Mouse (Mus musculus): Measurements from ENCODE around the gene Fgl2. TPM values are rescaled to one million over a fixed set of nuclear protein-coding genes. Genes with fewer than 3 reads are reported as not detected.

The Fgl2 gene
- polyA plus RNA-seq, 1 experiment: 0.59 TPM

DNA sequence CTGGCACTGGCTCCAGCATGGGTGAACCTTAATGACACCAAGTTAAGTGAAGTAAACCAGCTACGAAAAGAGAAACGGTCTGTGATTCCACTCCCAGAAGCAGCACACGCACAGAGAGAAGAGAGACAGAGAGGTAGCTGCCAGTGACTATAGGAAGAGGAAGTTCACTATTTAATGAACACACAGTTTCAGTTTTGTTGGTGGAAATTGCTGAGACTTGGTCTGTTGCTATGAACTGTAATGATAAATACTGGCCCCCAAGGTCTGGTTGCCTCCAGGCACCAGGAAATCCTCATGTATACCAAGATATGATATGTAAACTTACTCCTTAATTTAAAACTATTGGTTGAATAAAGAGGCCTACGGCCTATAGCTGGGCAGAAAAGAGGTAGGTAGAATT lies 14.0 kb downstream of the Fgl2 start:
- TF ChIP-seq CTCF (IDR thresholded peaks at IDR 0.05; ENCODE audit: borderline replicate concordance, insufficient read depth, low read depth, low read length): no peak
- no peak for TF ChIP-seq POLR2A (IDR thresholded peaks at IDR 0.05; ENCODE audit: borderline replicate concordance, insufficient read depth, low read length)
- Histone ChIP-seq H3K4me1 (ENCODE audit: control insufficient read depth, insufficient read depth, low read length) (no peaks in the 10 kb centered on the region), H3K27me3 (ENCODE audit: control insufficient read depth, insufficient read depth, low read length) (no peaks in the 10 kb centered on the region), H3K4me3 (replicated peaks; ENCODE audit: insufficient read depth, low read depth, low read length) (no peak overlapping the region), H3K27ac (ENCODE audit: insufficient read depth, low read length) (no peak overlapping the region)
- WGBS: 87% methylated on average over 4 of the region's 4 CpGs
- no peak for DNase-seq

DNA sequence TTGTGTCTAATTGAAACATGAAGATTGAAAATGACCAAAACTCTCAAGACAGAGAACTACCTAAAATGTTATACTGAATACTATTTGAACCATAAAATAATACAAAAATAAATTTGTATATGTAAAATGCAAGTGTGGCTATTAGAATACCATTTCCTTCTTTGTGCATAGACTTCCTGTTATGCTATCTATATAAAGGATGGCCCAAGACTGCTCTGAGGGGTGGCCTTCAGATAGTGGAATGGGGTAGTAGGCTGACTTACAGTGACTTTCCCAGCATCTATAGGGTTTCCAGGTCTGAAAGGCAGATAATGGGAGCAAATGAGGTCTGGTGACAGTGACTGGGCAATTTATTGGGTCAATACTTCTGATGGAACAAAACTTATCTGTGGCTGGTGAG lies 14.9 kb downstream of the Fgl2 start:
- H3K4me3 ChIP-seq (replicated peaks; ENCODE audit: insufficient read depth, low read depth, low read length): no peak overlapping the region
- H3K27ac ChIP-seq (ENCODE audit: insufficient read depth, low read length): no peak overlapping the region
- TF ChIP-seq CTCF (IDR thresholded peaks at IDR 0.05; ENCODE audit: borderline replicate concordance, insufficient read depth, low read depth, low read length) (no peak), POLR2A (IDR thresholded peaks at IDR 0.05; ENCODE audit: borderline replicate concordance, insufficient read depth, low read length) (no peak)
- no peak for DNase-seq
- no peaks in the 10 kb centered on the region for H3K4me1 ChIP-seq (ENCODE audit: control insufficient read depth, insufficient read depth, low read length)
- H3K27me3 ChIP-seq (ENCODE audit: control insufficient read depth, insufficient read depth, low read length): no peaks in the 10 kb centered on the region

DNA sequence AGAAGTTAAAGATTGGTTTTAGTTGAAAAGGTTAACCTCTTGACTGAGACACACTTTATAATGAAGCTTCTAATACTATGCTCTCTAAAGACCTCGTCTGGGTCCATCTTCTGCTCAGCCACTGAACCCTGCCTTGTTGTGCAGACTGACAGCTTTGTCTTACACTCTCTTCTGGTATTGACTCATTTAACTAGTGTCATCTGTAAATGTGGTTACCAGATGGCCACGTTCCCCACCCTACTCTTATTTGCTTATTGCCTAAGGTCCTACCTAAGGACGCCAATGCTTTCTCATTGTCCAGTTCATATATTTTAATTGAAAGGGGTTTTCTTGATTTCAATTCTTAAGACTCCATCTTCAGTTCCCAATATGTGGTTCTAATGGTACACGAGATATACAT lies 16.4 kb downstream of the Fgl2 start:
- H3K4me3 ChIP-seq (replicated peaks; ENCODE audit: insufficient read depth, low read depth, low read length): no peak overlapping the region
- 90% methylated on average over 4 of the region's 4 CpGs for WGBS
- no peaks in the 10 kb centered on the region for H3K4me1 ChIP-seq (ENCODE audit: control insufficient read depth, insufficient read depth, low read length)
- H3K27me3 ChIP-seq (ENCODE audit: control insufficient read depth, insufficient read depth, low read length): no peaks in the 10 kb centered on the region
- H3K27ac ChIP-seq (ENCODE audit: insufficient read depth, low read length): no peak overlapping the region
- DNase-seq: no peak
- TF ChIP-seq POLR2A (IDR thresholded peaks at IDR 0.05; ENCODE audit: borderline replicate concordance, insufficient read depth, low read length) (no peak), CTCF (IDR thresholded peaks at IDR 0.05; ENCODE audit: borderline replicate concordance, insufficient read depth, low read depth, low read length) (no peak)

DNA sequence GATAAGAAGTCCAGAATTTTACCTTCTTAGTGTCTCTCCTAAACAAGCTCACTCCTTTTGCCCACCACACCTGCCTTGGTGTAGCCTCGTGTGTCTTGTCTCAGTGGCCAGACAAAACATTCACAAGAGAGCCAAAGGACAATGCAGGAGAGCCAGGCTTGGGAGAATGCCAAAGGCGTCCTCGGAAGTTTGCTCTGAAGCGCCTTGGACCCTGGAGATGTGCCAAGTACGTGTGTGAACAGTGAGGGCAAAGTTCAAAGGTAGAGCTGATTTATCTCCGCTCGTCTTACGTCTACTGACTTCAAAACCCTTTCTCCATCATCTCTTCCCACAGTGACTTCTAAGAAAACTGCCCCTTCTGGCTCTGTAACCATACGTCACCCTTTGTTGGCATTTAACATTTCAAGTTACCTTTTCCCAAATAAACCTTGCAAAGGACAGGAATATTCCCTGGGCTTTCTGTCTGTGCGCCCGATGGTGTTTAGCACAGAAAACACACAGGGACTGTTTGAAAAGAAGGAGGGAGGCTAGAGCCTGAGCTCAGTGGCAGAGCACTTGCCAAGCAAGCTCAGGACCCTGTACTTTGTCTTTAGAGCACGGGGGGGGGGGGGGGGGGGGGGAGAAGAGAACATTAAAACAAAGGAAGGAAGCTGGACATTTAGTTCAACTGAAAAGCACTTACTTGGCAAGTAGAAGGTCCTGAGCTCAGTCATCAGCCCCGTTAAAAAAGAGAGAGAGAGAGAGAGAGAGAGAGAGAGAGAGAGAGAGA lies 19.4 kb downstream of the Fgl2 start:
- no peak for TF ChIP-seq POLR2A (IDR thresholded peaks at IDR 0.05; ENCODE audit: borderline replicate concordance, insufficient read depth, low read length)
- TF ChIP-seq CTCF (IDR thresholded peaks at IDR 0.05; ENCODE audit: borderline replicate concordance, insufficient read depth, low read depth, low read length): no peak
- WGBS: 30% methylated on average over 13 of the region's 13 CpGs

DNA sequence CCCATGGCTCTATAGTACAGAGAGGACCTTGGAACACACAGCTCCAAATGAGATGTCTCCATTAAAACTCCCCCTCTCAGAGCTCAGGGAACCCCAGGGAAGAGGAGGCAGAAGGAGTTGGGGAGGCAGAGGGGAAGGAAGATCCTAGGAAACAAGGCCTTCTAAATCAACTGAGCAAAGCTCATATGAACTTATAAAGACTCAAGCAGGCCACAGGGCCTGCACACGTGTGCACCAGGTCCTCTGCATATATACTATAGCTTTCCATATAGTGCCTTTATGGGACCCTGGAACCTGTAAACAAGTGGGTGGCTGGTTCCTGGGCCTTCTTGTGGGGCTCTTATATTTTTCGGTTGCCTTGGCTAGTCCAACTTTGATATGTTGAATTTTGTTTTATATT lies 22.1 kb downstream of the Fgl2 start:
- DNase-seq: no peak
- H3K27ac ChIP-seq (ENCODE audit: insufficient read depth, low read length): no peak overlapping the region

More for the DNA sequence above, 19.4 kb downstream of the Fgl2 start:
- H3K27me3 ChIP-seq (ENCODE audit: control insufficient read depth, insufficient read depth, low read length): no peaks in the 10 kb centered on the region
- no peak overlapping the region for H3K27ac ChIP-seq (ENCODE audit: insufficient read depth, low read length)
- H3K4me1 ChIP-seq (ENCODE audit: control insufficient read depth, insufficient read depth, low read length): no peaks in the 10 kb centered on the region
- H3K4me3 ChIP-seq (replicated peaks; ENCODE audit: insufficient read depth, low read depth, low read length): no peak overlapping the region
- DNase-seq: no peak

DNA sequence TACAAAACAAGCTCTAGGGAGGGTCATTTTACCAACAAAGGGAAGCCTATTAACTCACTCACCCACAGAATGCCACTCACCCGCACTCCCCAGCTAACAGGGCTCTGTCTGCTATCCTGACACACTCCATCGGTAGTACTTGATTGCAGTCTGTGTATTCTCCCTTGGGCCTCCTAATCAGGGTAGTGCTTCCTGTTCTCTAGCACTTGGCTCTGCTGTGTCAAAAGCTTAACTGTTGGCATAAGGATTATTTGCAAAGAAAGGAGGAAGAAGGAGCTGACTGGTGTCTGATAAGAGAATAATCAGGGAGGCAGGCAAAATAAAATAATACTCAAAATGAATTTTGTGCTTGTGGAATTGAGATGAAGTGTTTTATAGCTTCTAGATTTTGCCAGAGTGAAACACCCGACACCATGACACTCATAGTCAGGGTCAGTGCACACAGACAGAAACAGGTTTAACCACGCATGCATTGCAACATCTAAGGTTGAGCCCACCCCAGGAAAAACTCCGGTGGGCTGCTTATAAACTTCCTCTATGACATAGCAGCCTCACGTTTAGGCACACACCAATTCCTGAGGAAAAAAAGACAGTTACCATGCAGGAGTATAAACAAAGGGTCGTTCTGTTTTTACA lies 22.9 kb downstream of the Fgl2 start:
- Histone ChIP-seq H3K27me3 (ENCODE audit: control insufficient read depth, insufficient read depth, low read length) (no peaks in the 10 kb centered on the region), H3K27ac (ENCODE audit: insufficient read depth, low read length) (no peak overlapping the region), H3K4me1 (ENCODE audit: control insufficient read depth, insufficient read depth, low read length) (no peaks in the 10 kb centered on the region), H3K4me3 (replicated peaks; ENCODE audit: insufficient read depth, low read depth, low read length) (no peak overlapping the region)
- 56% methylated on average over 7 of the region's 7 CpGs for WGBS
- DNase-seq: no peak
- TF ChIP-seq POLR2A (IDR thresholded peaks at IDR 0.05; ENCODE audit: borderline replicate concordance, insufficient read depth, low read length) (no peak), CTCF (IDR thresholded peaks at IDR 0.05; ENCODE audit: borderline replicate concordance, insufficient read depth, low read depth, low read length) (no peak)

More for the DNA sequence above, 22.1 kb downstream of the Fgl2 start:
- TF ChIP-seq POLR2A (IDR thresholded peaks at IDR 0.05; ENCODE audit: borderline replicate concordance, insufficient read depth, low read length) (no peak), CTCF (IDR thresholded peaks at IDR 0.05; ENCODE audit: borderline replicate concordance, insufficient read depth, low read depth, low read length) (no peak)
- WGBS: 77% methylated on average over 2 of the region's 2 CpGs
- H3K4me3 ChIP-seq (replicated peaks; ENCODE audit: insufficient read depth, low read depth, low read length): no peak overlapping the region
- H3K4me1 ChIP-seq (ENCODE audit: control insufficient read depth, insufficient read depth, low read length): no peaks in the 10 kb centered on the region
- no peaks in the 10 kb centered on the region for H3K27me3 ChIP-seq (ENCODE audit: control insufficient read depth, insufficient read depth, low read length)

DNA sequence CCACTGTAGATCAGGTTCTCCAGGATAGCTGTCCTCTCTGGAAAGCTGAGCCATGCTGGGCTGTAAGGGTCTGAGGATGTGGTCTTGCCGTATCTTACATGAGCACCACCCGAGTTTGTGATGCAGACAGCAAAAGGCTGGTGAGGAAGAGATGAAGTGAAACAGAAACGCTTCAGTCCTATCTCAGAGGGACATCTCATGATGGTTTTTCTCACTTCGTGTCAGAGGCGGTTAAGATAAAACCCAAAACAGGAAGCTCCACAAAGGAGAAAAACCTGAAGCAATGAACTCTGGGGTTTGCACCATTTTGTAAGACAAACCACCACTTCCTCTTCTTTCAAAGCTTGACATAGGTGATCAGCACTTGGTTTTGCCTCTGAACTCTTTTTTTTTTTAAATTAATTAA lies 38.8 kb downstream of the Fgl2 start:
- DNase-seq: no peak
- H3K4me1 ChIP-seq (ENCODE audit: control insufficient read depth, insufficient read depth, low read length): no peaks in the 10 kb centered on the region
- TF ChIP-seq CTCF (IDR thresholded peaks at IDR 0.05; ENCODE audit: borderline replicate concordance, insufficient read depth, low read depth, low read length) (no peak), POLR2A (IDR thresholded peaks at IDR 0.05; ENCODE audit: borderline replicate concordance, insufficient read depth, low read length) (no peak)
- no peak overlapping the region for H3K27ac ChIP-seq (ENCODE audit: insufficient read depth, low read length)
- no peak overlapping the region for H3K4me3 ChIP-seq (replicated peaks; ENCODE audit: insufficient read depth, low read depth, low read length)
- H3K27me3 ChIP-seq (ENCODE audit: control insufficient read depth, insufficient read depth, low read length): no peaks in the 10 kb centered on the region; the same call in 1 of the 2 replicates
- 87% methylated on average over 5 of the region's 5 CpGs for WGBS

DNA sequence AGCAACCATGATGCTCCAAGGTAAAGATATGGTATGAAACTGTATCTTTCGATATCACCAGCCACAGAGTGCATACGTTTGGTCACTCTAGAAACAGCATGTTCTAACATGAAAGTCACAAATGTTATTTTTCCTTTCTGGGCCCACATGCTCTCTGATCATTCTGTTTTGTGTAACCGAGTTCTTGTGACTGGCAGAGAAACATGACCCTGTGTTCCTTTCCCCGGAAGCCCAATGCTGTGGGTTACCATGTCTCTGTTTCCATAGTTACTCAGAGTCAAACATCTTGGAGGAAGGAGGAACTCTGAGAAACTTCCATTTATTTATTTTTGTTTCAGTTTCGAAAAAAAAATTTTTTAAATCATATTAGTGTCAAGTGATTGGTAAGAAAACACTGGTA lies 39.6 kb downstream of the Fgl2 start:
- DNase-seq: no peak
- WGBS: 68% methylated on average over 5 of the region's 5 CpGs
- Histone ChIP-seq H3K4me3 (replicated peaks; ENCODE audit: insufficient read depth, low read depth, low read length) (no peak overlapping the region), H3K27ac (ENCODE audit: insufficient read depth, low read length) (no peak overlapping the region), H3K4me1 (ENCODE audit: control insufficient read depth, insufficient read depth, low read length) (no peaks in the 10 kb centered on the region), H3K27me3 (ENCODE audit: control insufficient read depth, insufficient read depth, low read length) (no peaks in the 10 kb centered on the region; the same call in 1 of the 2 replicates)
- TF ChIP-seq CTCF (IDR thresholded peaks at IDR 0.05; ENCODE audit: borderline replicate concordance, insufficient read depth, low read depth, low read length) (no peak), POLR2A (IDR thresholded peaks at IDR 0.05; ENCODE audit: borderline replicate concordance, insufficient read depth, low read length) (no peak)

All from cerebellum, adult 2 months (tissue).